Mouse (Mus musculus) G1E (cell line): ENCODE results near the gene Cnfn.

Source experiments
- CTCF ChIP-seq: IDR thresholded peaks from 2 replicates; pipeline ENCODE4 v1.5.1; 2012; ENCODE audit warnings: low read depth, low read length, inconsistent platforms, mixed read lengths
- GATA1 ChIP-seq: IDR thresholded peaks from 2 replicates; pipeline ENCODE4 v1.6.1; 2012; ENCODE audit warnings: borderline replicate concordance, low read length, inconsistent platforms, mixed read lengths

DNA sequence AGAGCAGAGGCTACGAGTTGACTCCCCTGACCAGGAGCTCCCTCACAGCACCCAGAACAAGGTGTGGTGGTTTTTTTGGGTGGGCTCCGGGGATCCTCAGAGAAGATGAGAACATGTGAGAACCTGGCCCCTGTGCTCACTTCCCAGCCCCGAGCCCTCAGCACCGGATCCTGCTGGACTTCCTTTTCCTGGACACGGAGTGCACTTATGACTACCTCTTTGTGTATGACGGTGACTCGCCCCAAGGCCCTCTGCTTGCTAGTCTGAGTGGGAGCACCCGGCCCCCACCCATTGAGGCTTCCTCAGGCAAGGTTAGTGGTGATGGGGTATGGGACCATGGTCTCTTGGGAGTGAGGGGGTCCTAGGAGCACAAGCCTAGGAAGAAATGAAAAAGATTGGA lies 43.3 kb downstream of the Cnfn start:
- no peak for TF ChIP-seq CTCF
- no peak for TF ChIP-seq GATA1
